Mouse (Mus musculus): ENCODE measurements around the gene Mllt6.
A peak's percentile ranks its signal among the peaks of the same experiment; 100 is the strongest.
"Not testable (repeated sequence)": the region's sequence is repeated elsewhere in the genome, so short reads cannot be mapped to it uniquely, and the experiment has no call there.

Gene Mllt6

DNA sequence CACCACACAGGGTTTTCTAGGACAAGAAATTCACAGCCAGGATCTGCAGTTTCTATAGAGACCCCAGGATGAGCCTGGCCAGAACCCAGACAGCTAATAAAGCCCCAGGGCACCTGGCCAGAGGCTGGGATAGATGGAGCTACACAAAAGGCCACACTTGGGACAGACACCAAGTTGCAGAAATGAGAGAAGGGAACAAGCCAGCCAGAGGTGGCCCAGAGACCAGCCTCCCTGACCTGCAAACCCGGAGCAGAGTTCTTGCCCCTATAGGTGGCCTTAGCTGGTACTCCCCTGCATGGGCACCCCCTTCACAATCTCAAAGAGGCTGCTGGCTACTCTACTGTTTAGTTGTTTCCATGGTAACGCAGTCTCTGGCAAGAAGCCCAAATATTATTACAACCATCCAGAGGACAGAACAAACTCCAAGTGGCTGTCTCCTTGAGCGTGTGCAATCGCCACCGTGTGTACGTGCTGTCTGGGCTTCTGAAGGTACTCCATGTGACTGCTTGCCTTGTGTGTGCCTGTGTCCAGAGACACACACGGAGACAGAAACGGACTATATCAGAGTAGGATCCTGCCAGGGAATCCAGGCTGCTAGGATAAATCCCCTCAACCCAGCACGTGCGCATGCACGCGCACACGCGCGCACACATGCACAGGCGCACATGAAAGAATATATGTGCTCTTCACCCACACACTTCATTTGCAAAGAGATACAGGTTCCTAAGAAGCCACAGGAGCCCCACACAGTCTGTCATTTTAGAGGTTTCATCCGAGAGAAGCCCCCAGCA is 31.9 kb downstream of the Mllt6 start:
- DNase-seq (ENCODE audit: low read depth, low spot score): peak; percentile 75

DNA sequence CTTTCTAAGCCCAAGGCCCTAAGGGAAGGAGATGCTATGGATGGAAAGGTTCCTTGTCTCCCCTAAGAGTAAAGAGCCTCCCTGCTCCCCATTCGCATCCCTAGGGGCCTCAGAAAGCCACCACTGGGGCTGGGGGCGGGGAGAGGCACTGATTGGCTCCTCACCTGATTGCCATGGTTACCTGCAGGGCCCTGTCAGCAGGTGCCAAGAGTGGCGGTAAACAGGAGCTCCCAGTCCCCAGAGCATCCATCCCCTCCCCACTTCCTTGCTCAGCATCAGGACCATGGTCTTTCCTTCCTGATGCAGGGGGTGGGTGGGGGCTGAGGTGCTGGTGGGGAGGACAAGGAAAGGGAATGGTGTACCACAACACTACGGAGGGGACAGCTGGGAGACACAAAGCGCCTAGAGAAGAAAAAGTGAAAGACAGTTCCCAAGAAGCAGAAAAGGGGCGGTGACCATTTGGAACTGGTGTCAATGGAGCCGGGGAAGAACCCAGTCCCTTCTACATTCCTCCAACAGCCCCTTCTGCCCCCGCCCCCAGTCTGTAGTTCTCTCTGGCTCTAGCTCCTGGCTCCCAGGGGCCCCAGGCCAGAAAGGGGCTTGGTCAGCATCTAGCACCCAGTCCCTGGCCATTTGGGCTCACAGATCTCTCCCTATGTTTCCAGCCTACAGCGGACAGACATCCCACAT is 32.6 kb downstream of the Mllt6 start:
- peak; percentile 49 for DNase-seq (ENCODE audit: low read depth, low spot score)

DNA sequence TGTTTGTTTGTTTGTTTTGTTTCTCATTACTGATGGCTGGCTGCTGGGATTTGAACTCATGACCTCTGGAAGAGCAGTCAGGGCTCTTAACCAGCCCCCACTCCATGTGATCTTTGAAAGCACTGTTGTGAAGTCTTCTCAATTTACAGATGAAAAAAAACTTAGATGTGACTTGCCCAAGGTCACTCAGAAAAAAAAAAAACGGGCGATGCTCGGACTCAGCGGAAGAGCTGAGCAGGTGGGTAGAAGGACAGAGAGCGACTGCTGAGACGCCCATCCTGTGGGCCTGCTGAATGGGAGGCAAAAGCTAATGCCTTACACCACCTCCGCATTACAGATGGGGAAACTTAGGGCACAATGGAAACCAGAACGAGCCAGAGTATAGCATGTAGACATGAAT is 33.5 kb downstream of the Mllt6 start:
- DNase-seq (ENCODE audit: low read depth, low spot score): no peak

DNA sequence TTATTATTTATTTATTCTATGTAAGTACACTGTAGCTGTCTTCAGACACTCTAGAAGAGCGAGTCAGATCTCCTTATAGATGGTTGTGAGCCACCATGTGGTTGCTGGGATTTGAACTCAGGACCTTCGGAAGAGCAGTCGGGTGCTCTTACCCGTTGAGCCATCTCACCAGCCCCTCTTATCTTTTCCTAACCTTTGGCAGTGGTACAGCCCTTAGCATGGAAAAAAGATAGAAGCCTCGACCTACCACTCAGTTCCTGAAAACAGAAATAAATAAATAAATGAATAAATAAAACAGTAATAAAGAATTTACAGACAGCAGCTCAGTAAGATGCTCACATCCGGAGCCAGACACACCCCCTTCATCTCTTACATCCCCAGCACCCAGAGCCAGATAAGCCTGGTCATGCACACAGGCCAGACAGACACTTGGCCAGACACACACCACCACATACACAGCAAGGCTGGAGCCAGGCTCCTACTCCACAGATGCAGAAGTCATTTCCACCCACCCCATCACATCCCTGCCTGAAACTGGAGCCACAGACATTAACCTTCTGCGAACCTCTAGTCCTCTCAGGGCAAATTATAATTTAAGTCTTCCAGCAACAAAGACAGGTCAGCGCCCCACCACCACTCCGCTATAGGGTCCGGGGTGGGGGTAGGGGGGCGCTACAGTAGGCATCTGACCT is 34.1 kb downstream of the Mllt6 start:
- no peak for DNase-seq (ENCODE audit: low read depth, low spot score)

DNA sequence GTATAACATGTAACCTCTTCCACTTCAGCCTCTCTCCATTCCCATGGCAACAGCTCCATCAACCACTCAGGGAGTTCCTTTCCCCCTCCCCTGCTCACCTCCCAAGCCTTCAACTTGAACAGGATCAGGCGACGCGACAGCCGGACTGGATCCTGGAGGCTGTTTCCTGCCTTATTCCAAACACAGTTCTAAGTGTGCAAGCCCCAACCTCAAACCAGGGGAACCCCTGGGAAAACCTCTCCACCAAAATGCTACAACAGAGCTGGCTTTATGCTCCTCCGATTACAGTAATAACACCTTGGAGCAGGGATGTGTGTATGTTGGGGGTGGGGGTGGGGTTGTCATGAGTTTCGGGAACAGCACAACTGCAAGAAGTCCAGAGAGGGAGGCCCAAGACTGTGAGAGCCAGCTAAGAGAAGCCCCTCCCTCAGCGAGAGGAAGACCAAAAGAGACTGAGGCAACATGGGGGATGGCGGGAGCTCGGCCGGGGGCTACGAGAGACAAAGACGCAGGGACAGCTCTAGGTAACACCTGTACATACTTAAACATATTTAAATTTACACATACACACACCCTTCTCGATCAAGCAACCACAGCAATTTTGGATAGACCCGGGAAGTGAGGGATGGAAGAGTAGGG is 34.8 kb downstream of the Mllt6 start:
- DNase-seq (ENCODE audit: low read depth, low spot score): no peak

DNA sequence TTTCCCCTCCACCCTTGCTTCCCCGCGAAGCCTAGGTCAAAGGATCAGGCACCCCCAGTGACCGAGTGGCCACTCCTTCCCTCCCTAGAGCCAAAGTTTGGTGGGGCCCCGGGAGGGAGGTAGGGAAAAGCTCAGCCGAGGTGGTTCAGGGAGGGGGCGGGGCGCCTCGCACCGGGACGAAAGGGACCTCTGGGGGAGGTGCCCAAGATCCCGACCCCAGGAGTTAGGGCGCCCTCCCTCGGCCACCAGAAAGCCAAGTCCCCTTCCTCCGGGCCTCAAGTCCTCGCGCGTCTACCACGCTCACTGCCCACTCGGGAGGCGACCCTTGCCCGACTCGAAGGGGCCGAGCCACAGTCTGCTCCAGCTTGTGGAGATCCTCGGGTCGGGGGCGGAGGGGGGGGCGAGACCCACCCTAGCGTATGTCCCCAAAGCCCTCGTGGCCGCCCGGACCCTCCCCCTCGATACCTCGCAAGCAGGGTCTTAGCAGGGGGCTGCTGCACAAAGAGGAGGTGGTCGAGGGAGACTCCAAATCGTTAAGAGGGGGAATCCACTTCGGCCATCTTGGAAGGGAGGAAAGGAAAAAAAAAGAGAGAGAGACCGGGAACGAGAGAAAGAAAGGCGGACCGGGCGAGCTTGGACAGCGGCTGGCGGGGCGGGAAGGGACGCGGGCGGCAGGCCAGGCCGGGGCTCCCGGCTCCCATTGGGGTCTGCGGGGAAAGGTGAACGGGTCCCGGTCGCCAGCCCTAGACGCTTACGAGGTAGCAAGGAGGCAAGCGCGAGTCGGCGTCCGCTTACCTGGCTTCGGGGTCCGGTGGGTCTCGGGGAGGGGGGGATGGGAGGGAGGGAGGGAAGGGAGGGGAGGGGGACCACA is 35.8 kb downstream of the Mllt6 start:
- DNase-seq (ENCODE audit: low read depth, low spot score): peak; percentile 73

DNA sequence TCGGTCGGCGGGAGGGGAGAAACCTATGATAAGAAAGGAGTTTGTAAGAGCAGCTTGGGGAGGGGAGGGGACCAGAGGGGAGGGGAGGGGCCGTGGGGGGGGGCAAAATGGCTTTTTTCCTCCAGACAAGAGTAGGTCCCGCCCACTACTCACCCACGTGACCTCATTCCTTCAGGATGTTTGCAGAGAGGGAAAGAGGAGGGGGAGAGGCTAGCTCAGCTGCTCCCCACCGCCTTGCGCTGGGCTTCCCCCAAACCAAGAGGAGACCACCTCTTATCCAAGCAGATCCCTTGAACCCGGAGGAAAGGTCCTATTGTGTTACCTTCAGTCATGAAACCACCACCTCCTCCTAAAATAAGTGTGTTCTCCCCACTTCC is 36.4 kb downstream of the Mllt6 start:
- DNase-seq (ENCODE audit: low read depth, low spot score): peak; percentile 97

DNA sequence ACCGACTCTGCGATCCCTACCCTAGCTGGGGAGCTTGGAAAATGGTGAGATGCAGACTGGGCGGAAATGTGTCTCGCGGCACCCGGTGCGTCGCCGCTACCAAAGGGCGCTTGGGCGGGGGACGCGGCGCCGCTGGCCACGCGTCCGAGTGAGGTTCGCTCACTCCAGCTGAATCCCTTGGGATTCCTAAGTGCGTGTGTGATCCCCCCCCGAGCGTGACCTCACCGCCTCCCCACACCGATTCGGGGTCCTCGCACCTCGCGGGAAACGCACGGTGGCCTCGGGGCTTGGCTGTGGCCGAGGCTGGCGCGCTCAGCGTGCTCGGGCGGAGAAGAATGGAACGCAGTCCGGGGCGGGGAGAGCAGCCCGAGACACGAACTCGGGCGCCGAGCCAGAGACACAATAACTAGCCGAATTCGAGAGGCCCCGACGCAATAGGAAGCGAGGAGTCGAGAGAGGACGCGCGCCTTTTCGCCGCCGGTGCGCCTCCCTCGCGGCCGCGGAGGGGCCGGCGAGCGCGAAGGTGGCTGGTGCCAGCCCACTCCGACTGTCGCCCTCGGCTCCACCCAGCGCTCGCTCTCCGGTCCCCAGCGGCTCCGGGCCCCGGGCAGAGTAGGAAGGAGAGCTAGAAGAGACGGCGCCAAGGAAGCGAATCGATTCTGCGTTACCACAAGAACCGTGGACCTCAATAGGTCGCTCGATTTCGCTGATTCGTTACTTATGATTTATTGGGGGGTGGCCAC is 37.0 kb downstream of the Mllt6 start, which contains the start of gene Pcgf2:
Pcgf2 (minus strand) TSS at position 495 of the 743 bp plus-strand sequence.
- DNase-seq (ENCODE audit: low read depth, low spot score): peak; percentile 84

DNA sequence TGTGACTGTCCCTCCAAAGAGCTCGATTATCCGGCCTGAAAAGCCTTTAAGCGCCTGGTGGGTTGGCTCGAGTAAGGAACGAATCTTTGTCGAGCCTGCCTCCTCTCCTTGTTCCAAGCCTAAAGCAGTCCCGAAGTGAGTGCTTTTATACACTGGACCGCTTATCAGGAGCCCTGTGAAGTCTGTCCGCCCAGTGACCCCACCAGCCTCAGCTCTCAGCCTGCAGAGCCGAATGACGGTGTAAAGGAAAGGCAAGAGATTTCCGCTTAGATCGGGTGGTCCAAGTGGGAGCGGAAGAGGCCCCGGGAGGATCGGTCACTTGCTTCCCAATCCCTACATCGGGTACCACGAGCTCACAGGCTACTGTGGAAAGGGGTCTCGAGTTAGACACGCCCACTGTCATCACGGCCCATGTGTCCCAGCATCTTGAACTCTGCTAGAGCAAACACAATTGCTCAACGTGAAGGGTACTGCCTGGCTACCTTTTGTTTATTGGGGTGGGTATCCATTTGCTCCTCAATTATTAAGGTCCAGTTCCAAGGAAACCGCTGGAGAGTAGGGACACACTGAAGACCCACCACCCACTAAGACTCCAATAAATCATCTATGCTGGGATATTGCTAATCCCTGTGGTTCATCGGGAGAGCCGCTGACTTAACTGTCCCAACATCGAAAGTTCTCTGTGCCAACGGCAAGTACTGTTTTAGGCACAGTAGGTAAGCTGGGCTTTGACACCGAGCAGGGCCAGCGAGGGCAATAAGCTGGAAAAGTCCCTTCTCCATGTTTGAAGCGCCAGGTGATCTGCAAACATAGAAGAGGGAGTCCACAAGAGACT is 37.7 kb downstream of the Mllt6 start:
- DNase-seq (ENCODE audit: low read depth, low spot score): no peak

DNA sequence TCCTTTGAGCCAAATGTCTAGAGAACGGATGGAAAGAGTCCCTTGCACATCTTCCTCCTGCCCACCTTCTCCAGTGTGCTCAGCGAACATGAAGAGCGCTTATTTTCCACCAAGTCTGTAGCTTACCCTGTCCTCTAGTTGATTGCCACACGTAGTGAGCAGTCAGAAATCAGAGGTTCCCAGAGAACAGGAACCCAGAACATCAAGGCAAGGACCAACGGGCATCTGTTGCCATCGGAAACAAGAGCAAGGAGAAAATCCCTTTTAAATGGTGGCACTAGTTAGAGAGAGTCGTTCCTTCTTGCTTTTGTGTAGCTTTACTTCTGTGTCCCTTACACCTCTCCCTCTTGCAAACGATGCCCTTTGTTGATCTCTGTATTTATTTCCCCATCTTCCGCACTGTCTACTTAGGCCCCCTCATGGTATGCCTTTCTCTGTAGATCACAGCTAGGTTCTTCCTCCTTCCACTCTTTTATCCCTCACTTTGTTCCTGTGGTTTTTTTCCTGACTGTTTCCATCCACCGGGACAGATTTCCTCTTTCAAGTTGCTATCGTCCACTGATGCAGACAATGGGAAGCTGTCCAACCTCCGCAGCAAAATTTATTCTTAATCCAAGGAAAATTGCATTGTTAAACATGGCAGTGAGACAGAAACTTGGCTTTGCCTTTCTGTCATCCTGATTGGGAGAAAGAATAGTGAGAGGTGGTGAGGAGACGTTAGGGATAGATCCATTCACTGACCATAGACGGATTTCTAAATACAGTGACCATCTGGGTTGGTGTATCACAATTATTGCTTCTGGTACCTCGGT is 38.6 kb downstream of the Mllt6 start:
- DNase-seq (ENCODE audit: low read depth, low spot score): no peak

DNA sequence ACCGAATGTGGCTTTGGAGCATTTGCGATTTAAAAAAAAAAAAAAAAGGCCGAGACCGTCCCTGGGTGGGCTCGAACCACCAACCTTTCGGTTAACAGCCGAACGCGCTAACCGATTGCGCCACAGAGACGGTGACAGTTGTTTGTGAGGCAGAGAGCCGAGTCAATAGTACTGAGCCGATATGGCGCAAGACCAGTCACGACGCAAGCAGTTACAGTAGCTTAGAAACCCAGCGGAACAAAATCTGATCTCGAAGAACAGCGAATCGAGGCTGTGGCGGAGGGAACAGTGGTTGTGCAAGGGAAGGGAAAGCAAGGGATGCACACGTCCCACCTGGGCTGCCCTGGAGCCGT is 39.2 kb downstream of the Mllt6 start:
- peak; percentile 95 for DNase-seq (ENCODE audit: low read depth, low spot score)

DNA sequence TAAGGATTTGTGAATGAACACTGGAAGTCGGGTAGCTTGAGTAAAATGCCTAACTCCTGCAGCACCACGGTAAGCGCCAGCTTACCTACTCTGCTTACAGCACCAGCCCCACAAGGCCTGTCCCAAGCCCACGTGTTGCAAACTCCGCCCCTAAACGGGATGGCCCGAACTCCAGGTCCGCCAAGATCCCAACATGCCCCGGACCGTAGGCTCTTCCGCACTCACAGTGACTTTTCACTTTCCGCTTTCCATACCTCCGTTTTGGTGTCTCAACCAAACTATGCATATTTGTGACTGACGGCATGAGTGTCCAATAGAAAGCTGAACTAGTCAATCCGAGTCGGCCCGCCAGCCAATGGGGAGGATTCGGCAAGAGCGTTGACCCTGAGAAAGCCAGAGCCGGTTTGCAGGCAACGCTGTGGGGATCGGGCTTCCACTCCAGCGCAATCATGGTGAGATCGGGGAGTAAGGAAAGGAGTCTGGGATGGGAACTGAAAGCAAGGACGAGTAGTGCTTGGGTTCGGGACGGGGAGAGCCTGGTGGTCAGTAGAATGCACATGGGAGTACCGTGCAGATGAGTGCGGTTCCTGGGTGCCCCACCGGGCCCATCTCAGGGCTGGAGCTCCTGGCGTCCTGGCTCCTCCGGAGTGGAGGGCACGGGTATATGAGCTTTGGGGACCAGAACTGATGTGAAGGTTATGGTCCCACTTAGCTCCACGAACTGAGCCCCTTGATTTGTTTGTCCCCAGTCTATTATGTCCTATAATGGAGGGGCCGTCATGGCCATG is 40.0 kb downstream of the Mllt6 start, which contains the start of gene Psmb3:
Psmb3 (plus strand) TSS at position 361 of the 788 bp plus-strand sequence.
- peak; percentile 100 for DNase-seq (ENCODE audit: low read depth, low spot score)

DNA sequence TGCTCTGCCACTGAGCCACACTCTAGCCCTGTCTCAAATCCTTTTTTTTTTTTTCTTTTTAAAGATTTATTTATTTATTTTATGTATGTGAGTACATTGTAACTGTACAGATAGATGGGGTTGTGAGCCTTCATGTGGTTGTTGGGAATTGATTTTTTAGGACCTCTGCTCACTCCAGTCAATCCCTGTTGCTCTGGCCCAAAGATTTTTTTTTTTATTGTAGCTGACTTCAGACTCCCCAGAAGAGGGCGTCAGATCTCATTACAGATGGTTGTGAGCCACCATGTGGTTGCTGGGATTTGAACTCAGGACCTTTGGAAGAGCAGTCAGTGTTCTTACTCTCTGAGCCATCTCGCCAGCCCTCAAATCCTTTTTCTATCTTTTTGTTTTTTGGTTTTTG is 46.9 kb downstream of the Mllt6 start:
- not testable (repeated sequence) for DNase-seq (ENCODE audit: low read depth, low spot score)

DNA sequence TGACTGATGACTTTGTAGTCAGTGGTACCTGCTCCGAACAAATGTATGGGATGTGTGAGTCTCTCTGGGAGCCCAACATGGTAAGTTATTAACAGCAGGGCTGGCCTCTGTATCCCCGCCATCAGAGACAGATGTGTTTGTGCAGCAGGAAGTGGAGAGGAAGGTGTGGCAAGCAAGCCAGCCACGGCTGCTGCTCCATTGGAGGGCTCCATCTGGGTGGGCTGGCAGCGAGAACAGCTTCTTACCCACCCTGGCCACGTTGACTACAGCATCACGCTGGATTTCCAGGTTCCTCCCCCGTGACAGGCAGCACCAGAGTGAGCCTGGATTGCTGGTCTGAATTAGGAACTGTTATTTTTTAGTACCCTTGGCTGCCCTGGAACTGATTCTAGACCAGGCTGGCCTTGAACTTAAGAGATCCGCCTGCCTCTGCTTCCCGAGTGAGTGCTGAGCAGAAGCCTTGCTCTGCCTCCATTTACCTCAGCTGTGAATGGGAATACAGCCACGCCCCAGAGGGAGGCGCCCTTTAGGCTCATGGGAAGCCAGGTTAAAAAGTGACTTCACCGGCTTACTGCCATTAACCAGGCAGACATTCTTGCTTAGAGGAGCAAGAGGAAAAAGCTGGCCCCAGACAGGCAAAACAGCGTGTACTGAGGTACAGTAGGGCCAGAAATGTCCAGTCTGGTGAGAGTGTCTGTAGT is 48.1 kb downstream of the Mllt6 start:
- DNase-seq (ENCODE audit: low read depth, low spot score): no peak

DNA sequence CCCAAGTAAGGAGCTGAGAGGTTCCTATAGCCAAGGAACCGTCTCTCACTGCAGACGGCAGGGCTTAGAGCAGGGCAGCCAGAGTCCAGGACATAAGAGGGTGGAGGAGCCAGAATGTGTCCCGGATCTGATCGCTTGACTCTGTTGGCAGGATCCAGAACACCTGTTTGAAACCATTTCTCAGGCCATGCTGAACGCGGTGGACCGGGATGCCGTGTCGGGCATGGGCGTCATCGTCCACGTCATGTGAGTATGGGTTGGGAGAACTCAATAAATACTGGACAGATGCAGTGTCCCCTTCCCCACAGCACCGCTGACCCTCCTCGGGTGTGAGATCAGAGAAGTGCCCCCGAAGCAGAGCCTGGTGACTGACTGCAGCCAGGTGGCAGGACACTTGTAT is 49.1 kb downstream of the Mllt6 start:
- DNase-seq (ENCODE audit: low read depth, low spot score): no peak

DNA sequence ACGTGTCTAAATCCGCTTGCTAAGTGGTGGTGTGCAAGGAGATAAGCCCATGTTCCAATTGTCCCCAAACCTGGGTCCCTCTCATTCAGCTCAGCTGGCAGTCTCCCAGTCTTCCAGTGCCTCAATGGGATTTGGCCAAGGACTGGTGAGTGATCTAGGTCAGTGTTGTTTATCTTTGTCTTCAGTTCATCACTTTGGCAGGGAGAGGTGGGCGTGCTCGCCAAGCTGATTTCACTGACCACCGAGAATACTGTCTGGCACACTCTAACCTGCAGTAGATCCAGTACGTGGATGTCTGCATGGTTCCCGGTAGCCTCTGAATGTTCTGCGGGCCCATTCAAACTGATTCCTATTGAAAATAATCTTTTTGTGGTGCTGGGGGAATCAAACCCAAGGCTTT is 50.7 kb downstream of the Mllt6 start:
- DNase-seq (ENCODE audit: low read depth, low spot score): peak; percentile 56

DNA sequence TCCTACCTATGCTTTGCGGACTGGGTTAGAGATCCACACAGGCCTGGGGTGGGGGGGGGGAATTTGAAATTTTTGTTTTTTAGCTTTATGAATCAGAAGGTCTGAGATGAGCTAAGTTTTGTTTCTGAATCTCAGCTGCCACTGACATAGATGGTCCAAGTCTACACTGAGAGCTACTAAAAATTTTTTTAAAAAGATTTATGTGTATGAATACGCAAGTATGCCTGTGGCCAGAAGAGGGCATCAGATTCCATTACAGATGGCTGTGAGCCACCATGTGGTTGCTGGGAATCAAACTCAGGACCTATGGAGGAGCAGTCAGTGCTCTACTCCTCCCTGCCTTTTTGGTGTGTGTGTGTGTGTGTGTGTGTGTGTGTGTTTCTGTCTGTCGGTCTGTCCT is 51.1 kb downstream of the Mllt6 start:
- no peak for DNase-seq (ENCODE audit: low read depth, low spot score)
